Mouse (Mus musculus): ENCODE data around the gene Nrxn2.

DNA sequence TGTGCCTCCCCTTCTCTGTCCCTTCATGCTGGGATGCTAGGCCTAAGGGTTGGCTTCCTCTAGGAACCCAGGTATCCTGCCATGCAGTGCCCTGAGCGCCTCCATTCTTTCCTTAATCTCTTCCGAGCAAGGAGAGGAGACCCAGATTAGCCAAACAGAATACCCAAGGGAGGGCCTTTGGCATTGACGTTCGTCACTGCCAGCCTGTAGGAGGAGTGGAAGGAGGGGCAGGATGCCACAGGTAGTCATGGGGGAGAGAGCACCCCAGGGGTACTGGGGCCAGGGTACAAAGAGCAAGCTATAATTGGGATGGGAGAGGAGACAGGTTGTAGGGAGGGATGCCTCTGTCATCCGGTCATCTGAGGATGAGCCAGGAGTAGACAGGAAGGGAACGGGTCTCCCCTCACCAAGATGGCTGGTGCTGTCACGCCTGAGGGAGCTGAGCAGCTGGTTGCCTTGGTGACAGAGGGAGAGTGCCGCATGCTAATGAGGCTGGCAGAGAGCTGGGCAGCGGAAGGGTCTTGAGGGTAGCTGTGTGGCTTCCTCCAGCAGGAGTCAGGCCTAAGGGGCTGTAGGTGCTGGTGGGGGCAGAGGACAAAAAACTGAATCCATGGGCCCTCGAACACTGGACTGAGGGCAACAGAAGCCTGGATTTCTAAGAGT lies 27.4 kb downstream of the Nrxn2 start:
- TF ChIP-seq POLR2A (IDR thresholded peaks at IDR 0.05; ENCODE audit: insufficient read length, low read depth) (no peak), TCF12 (IDR thresholded peaks at IDR 0.05; ENCODE audit: insufficient read depth, poor library complexity, severe bottlenecking) (no peak), USF1 (IDR thresholded peaks at IDR 0.05; ENCODE audit: low read depth) (no peak), TCF3 (IDR thresholded peaks at IDR 0.05; ENCODE audit: insufficient read length, low read depth) (no peak), MYOG (IDR thresholded peaks at IDR 0.05; ENCODE audit: control insufficient read depth in 1 of 3, insufficient read depth in 1 of 3, insufficient read length in 2 of 3, low read depth in 2 of 3) (no peak), E2F4 (IDR thresholded peaks at IDR 0.05; ENCODE audit: insufficient read depth) (no peak), POLR2AphosphoS2 (IDR thresholded peaks at IDR 0.05; ENCODE audit: insufficient read length, low read depth) (no peak), MYOD1 (IDR thresholded peaks at IDR 0.05; ENCODE audit: control insufficient read depth in 1 of 3, insufficient read length in 2 of 3, low read depth in 2 of 3) (no peak)
